Mouse (Mus musculus) cerebral cortex, adult 2 months (tissue): ENCODE measurements around the gene Fbxl3.

Source experiments
- WGBS: fragments of 180-500 bp; shearing (Covaris S2); methylation state at CpG from one replicate; pipeline ENCODE4 v1.1.7; 2018; 5-methylcytosine and 5-hydroxymethylcytosine counted together

Fbxl3 gene

DNA sequence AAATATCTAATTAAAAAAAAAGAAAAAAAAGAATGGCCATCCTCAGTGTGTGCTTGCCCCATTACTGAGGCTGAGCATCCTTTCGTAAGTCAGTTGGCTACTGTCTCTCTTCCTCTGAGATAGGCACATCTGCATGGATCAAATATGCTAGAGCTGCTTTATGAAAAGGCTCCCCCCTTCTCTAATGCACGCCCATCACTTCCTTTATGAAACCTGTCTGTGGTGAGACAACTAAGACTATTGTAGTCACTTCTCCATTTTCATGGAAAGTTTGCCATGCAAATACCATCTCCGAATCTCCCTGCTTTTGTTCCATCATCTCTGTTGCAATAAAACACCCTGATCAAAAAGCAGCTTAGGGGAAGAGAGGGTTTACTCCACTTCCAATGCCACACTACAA, 62.4 kb downstream of the Fbxl3 start:
- WGBS, result 85% methylated on average over 3 of the region's 3 CpGs

DNA sequence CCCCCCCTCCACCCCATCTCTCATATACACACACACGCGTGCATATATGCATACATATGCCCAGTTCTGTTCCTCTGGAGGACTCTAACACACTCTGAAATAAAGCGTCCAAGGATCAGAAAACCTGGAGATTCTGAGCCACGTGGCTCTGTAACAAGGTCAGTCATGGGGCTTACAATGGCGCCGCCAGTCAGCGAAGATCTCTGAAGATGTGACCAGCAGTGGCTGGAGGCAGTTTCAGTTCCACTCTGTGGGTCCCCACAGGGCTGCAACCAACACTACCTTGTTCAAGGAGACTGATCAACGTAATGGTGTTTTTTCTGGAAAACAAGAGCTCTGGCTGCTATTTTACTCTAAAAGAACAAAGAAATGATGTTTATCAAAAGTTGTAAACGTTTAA, 65.3 kb downstream of the Fbxl3 start:
- WGBS, result 85% methylated on average over 9 of the region's 9 CpGs

DNA sequence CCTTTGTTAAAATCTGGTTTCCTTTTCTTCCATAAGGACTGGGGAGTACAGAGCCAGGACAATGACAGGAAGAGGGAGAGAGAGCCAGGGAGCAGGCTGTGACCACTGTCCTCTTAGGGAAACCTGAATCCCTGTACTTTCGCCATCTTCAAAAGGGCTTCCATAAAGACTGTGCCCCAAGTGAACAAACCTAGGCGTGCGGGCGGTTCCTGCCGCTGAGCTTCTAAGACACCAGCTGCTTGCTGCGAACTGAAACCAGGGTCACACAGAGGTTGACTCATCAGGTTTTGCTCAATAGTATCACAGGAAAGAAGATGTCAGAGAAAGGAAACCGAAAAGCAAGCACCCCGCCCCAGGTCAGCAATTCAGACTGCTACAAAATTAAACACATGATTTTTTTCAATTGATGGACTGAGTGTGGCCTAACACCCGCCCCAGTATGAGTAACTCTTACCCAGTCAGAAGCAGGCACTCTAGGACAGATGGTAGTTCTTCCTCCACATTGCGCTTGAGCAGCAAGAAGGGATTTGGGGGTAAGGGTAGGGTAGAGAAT, 66.0 kb downstream of the Fbxl3 start:
- 74% methylated on average over 10 of the region's 10 CpGs for WGBS
